In genomic region chr17:57078336-57078735, GRCm38 (mm10) we compare ENCODE assay signal across 9 mouse cellular contexts. TPM values are rescaled to one million over a fixed set of nuclear protein-coding genes. Genes with fewer than 3 reads are reported as not detected.
DNase-seq lines count a peak whose midpoint lies in the region; ATAC-seq lines count a peak whose summit lies in the region.
"Had no signal": no experiment of that assay in that cellular context is flagged by ENCODE, and none has a peak within 500 bp of the region (broad histone marks: within the 10 kb centered on the region; RNA-seq: fewer than 3 reads in every experiment).

TSS of gene Dennd1c (minus strand) at chr17:57078514.

- intact Hi-C loops in left cerebral cortex, postnatal 10 days (cut with DNase I) = no loop called here

- H3K27ac ChIP-seq in midbrain, embryonic 16.5 days (ENCODE audit: low read length) = no peak within 1 kb of the TSS
- H3K27ac ChIP-seq: embryonic facial prominence, embryonic 15.5 days; neural tube, embryonic 13.5 days had no signal

- ATAC-seq in midbrain, embryonic 16.5 days = peak; percentile 27; the same call in 1 of the 2 replicates

- no peak within 1 kb of the TSS for H3K9ac ChIP-seq in midbrain, embryonic 16.5 days (ENCODE audit: low read depth, low read length)
- H3K9ac ChIP-seq: embryonic facial prominence, embryonic 15.5 days; neural tube, embryonic 13.5 days had no signal

- peaks cover 24% of the 10 kb centered on the region for H3K36me3 ChIP-seq in midbrain, embryonic 16.5 days (ENCODE audit: control insufficient read depth, insufficient read depth, low read length)
- H3K36me3 ChIP-seq: embryonic facial prominence, embryonic 15.5 days had no signal

- H3K27me3 ChIP-seq in midbrain, embryonic 16.5 days (ENCODE audit: control insufficient read depth, insufficient read depth, low read depth, low read length) = no peaks in the 10 kb centered on the region
- H3K27me3 ChIP-seq: embryonic facial prominence, embryonic 15.5 days; neural tube, embryonic 13.5 days had no signal

- peak; percentile 89 for DNase-seq in A20 (ENCODE audit: low read depth, low spot score)
- peak; percentile 86 for DNase-seq in CD4-positive helper T cell, adult 2 months (ENCODE audit: low read depth, low spot score)
- peak; percentile 91 for DNase-seq in induced T-regulatory cell, adult 2 months (ENCODE audit: low read depth)
- no peak for DNase-seq in left cerebral cortex, postnatal 10 days (ENCODE audit: extremely low spot score in 1 of 2, low spot score in 2 of 2)
- DNase-seq in kidney, postnatal 4 days = no peak
- no peak for DNase-seq in testis, postnatal 14 days (ENCODE audit: low spot score)

- WGBS in midbrain, embryonic 16.5 days = 53% methylated on average over 6 of the region's 6 CpGs

- no peak within 1 kb of the TSS for H3K4me2 ChIP-seq in midbrain, embryonic 16.5 days (ENCODE audit: low read length)
- H3K4me2 ChIP-seq: embryonic facial prominence, embryonic 15.5 days; neural tube, embryonic 13.5 days had no signal

- peaks cover 2% of the 10 kb centered on the region for H3K4me1 ChIP-seq in midbrain, embryonic 16.5 days (ENCODE audit: control insufficient read depth, insufficient read depth, low read length)
- H3K4me1 ChIP-seq: embryonic facial prominence, embryonic 15.5 days had no signal

- H3K9me3 ChIP-seq in midbrain, embryonic 16.5 days (replicated peaks; ENCODE audit: control insufficient read depth, low read length, poor library complexity, severe bottlenecking) = no peaks in the 10 kb centered on the region
- H3K9me3 ChIP-seq: embryonic facial prominence, embryonic 15.5 days; neural tube, embryonic 13.5 days had no signal

- H3K4me3 ChIP-seq in midbrain, embryonic 16.5 days (ENCODE audit: low read depth, low read length) = no peak within 1 kb of the TSS
- H3K4me3 ChIP-seq: embryonic facial prominence, embryonic 15.5 days; neural tube, embryonic 13.5 days had no signal

RNA-seq across cellular contexts. Expression of gene Dennd1c, which starts in this region (rescaled TPM):
- polyA plus RNA-seq in midbrain, embryonic 16.5 days (2015; fragmentation: Nextera tagmentation; extraction: Ambion mirVana) = 4.2 and 5.0 TPM in 2 replicates
- 1 to 10 TPM; 1.4 to 1.6 TPM for total RNA-seq in left cerebral cortex, postnatal 10 days (2021)

Comparison
In these comparisons a context has a peak if more than half of its experiments do, and no peak if none do; other contexts are left out.
1. DNase-seq: peak in A20 (single experiment), CD4-positive helper T cell, adult 2 months (single experiment) and induced T-regulatory cell, adult 2 months (single experiment); none in left cerebral cortex, postnatal 10 days (0 of 2), kidney, postnatal 4 days (0 of 2) and testis, postnatal 14 days (single experiment).